Mouse (Mus musculus): ENCODE measurements around the gene Efcab2. TPM values are rescaled to one million over a fixed set of nuclear protein-coding genes. Genes with fewer than 3 reads are reported as not detected.

Gene Efcab2
- polyA plus RNA-seq, 1 experiment from 2014 or later = 8.7 TPM

DNA sequence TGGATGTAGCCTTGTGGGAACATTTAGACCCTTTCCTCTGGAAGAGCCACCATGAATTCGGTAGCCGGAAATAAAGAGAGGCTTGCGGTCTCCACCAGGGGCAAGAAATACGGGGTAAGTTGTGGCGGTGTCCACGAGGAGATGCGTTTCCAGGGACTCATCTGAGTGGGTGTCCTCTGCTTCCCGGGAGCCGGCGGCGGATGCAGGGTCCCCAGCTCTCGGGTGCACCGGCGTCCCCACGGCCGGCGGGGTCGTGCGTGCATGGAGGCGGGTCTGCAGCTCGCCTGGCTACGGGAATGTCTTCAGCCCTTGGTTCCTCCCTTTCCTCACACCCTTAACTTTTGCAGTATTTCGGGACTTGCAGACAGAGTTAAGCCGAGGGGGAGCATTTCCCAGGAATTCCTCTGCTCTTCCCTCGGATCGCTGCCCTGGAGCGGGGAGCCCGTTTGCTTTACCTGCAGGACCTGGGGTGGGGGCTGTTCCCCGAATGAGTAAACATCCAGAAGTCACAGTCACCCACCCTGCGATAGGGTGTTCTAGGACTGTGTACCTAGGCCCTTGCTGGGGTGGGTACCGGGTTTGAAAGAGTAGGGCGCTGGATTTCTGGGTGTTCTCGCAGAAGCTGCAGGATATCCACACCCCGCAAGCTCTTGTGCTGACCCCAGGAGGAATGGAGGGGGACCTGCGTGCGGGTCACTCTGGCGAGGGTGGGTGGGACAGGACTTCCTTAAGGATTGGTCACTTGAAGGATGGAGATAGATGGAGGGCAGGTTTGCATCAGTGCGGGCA lies 123.8 kb downstream of the Efcab2 start:
- peaks cover 23% of the 10 kb centered on the region for H3K27me3 ChIP-seq
- ATAC-seq (ENCODE audit: low FRiP score) = peak; percentile 9; the same call in 1 of the 2 replicates

DNA sequence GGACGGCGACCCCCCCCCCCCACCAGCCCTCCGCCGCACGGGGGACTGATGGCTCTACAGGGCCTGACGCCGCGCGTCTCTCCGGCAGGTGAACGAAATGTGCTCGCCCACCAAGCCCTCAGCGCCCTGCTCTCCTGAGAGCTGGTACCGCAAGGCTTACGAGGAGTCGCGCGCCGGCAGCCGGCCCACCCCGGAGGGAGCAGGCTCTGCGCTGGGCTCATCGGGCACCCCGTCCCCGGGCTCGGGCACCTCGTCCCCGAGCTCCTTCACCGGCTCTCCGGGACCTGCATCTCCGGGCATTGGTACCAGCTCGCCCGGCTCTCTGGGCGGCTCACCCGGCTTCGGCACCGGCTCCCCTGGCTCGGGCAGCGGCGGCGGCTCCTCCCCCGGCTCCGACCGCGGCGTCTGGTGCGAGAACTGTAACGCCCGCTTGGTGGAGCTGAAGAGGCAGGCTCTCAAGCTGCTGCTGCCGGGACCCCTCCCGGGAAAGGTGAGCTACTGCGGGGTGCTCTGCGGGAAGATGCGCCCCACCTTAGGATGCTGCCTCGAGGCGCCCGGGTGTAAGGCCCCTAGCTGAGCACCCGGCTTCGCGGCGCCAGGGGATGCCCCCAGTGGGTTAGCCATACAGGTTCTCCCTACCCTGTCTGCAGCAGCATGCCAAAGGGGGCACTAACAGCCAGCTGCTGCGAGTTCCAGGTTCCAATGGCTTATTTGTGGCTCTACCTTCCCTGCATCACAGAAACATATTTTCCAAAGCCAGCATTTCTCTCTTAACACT lies 124.6 kb downstream of the Efcab2 start:
- no peaks in the 10 kb centered on the region for H3K36me3 ChIP-seq
- peak overlapping the region; percentile 73 for H3K4me3 ChIP-seq
- peaks cover 23% of the 10 kb centered on the region for H3K27me3 ChIP-seq
- H3K9me3 ChIP-seq (replicated peaks) = no peaks in the 10 kb centered on the region
- peak overlapping the region; percentile 81 for H3K9ac ChIP-seq
- WGBS = under 1% methylated on average over 59 of the region's 62 CpGs
- peak; percentile 50 for ATAC-seq (ENCODE audit: low FRiP score)
- peak overlapping the region; percentile 90 for H3K27ac ChIP-seq
- H3K4me2 ChIP-seq (replicated peaks) = peak overlapping the region; percentile 92
- peaks cover 28% of the 10 kb centered on the region for H3K4me1 ChIP-seq

More for the DNA sequence above, 123.8 kb downstream of the Efcab2 start:
- no peaks in the 10 kb centered on the region for H3K9me3 ChIP-seq (replicated peaks)
- H3K36me3 ChIP-seq = no peaks in the 10 kb centered on the region
- H3K27ac ChIP-seq = peak overlapping the region; percentile 90
- H3K4me1 ChIP-seq = peaks cover 28% of the 10 kb centered on the region
- peak overlapping the region; percentile 81 for H3K9ac ChIP-seq
- under 1% methylated on average over 37 of the region's 38 CpGs for WGBS
- H3K4me3 ChIP-seq = peak overlapping the region; percentile 73
- peak overlapping the region; percentile 92 for H3K4me2 ChIP-seq (replicated peaks)

Small RNA genes within 50 kb of the gene (microRNA-seq; reads per million reads assigned to microRNA genes)
- not detected for gene Gm27458

Other genes with a start within 250 kb of the Efcab2 start
- 22.0 and 22.8 TPM in 2 replicates for gene Desi2, start 218.7 kb upstream of the Efcab2 start, polyA plus RNA-seq (2016; fragmentation: Nextera tagmentation; extraction: Ambion mirVana)
- 145 and 152 TPM in 2 replicates for gene Cox20, start 87.0 kb upstream of the Efcab2 start, polyA plus RNA-seq (2016; fragmentation: Nextera tagmentation; extraction: Ambion mirVana)
- gene Hnrnpu, start 68.3 kb upstream of the Efcab2 start, polyA plus RNA-seq (2016; fragmentation: Nextera tagmentation; extraction: Ambion mirVana) = 831 and 926 TPM in 2 replicates
- 13.3 and 17.2 TPM in 2 replicates for gene Kif26b, start 123.0 kb downstream of the Efcab2 start, polyA plus RNA-seq (2016; fragmentation: Nextera tagmentation; extraction: Ambion mirVana)

Data from hindbrain, embryonic 12.5 days (tissue).